Mouse (Mus musculus) neural tube, embryonic 13.5 days (tissue): ENCODE results near the gene Dpep2nb. TPM values are rescaled to one million over a fixed set of nuclear protein-coding genes. Genes with fewer than 3 reads are reported as not detected.
A peak's percentile ranks its signal among the peaks of the same experiment; 100 is the strongest.
"Not testable (repeated sequence)": the region's sequence is repeated elsewhere in the genome, so short reads cannot be mapped to it uniquely, and the experiment has no call there.

Source experiments
- ATAC-seq: fragments of 200-750 bp; cut with Nextera tagmentation; 2 replicates; pipeline ENCODE4 v1.8.0; 2017; ENCODE audit warnings: low read depth, mild to moderate bottlenecking, moderate TSS enrichment, moderate library complexity
- H3K27ac ChIP-seq: fragments of 300-500 bp; sonication (generic); replicated peaks from 2 replicates; pipeline ENCODE4 v1.5.1; 2015; ENCODE audit warnings: moderate library complexity, mild to moderate bottlenecking, inconsistent platforms
- H3K27me3 ChIP-seq: fragments of 300-500 bp; sonication (generic); 2 replicates; pipeline ENCODE4 v1.6.1; 2015; ENCODE audit warnings: mild to moderate bottlenecking, inconsistent platforms
- H3K36me3 ChIP-seq: fragments of 300-500 bp; sonication (generic); 2 replicates; pipeline ENCODE4 v1.6.1; 2015; ENCODE audit warnings: mild to moderate bottlenecking, inconsistent platforms
- H3K4me1 ChIP-seq: fragments of 300-500 bp; sonication (generic); replicated peaks from 2 replicates; pipeline ENCODE4 v1.6.1; 2015; ENCODE audit warnings: inconsistent platforms
- H3K4me2 ChIP-seq: fragments of 300-500 bp; sonication (generic); 2 replicates; pipeline ENCODE4 v1.6.1; 2015; ENCODE audit warnings: inconsistent platforms, mild to moderate bottlenecking, moderate library complexity
- H3K4me3 ChIP-seq: fragments of 300-500 bp; sonication (generic); 2 replicates; pipeline ENCODE4 v1.5.1; 2015; ENCODE audit warnings: mild to moderate bottlenecking, inconsistent platforms
- H3K9ac ChIP-seq: fragments of 300-500 bp; sonication (generic); 2 replicates; pipeline ENCODE4 v1.6.1; 2015; ENCODE audit warnings: moderate library complexity, mild to moderate bottlenecking, inconsistent platforms
- H3K9me3 ChIP-seq: fragments of 300-500 bp; sonication (generic); 2 replicates; pipeline ENCODE4 v1.6.1; 2016; ENCODE audit warnings: inconsistent platforms
- WGBS: fragments of 180-500 bp; shearing (Covaris S2); methylation state at CpG from one replicate; pipeline ENCODE4 v1.1.7; 2015; 5-methylcytosine and 5-hydroxymethylcytosine counted together
- polyA plus RNA-seq: library from polyadenylated mRNA; unstranded; fragments of >200 nt; fragmentation: Nextera tagmentation; extraction: Ambion mirVana; gene quantifications from 2 replicates; pipeline ENCODE4 v1.2.1, GENCODE M21; 2015

The Dpep2nb gene
- polyA plus RNA-seq, 1 experiment from 2014 or later, result 0.24 TPM

- WGBS, result 93% methylated on average over 10 of the region's 10 CpGs
- no peak overlapping the region for H3K4me3 ChIP-seq
- H3K27me3 ChIP-seq, result no peaks in the 10 kb centered on the region
- no peak for ATAC-seq
- no peak overlapping the region for H3K9ac ChIP-seq
- no peak overlapping the region for H3K27ac ChIP-seq
- no peaks in the 10 kb centered on the region for H3K9me3 ChIP-seq
- no peaks in the 10 kb centered on the region for H3K4me1 ChIP-seq
- H3K4me2 ChIP-seq, result no peak overlapping the region
- H3K36me3 ChIP-seq, result peaks cover 23% of the 10 kb centered on the region
Measured at GRCm38 (mm10) chr8:106038721-106039120, 32.9 kb upstream of the Dpep2nb start.

- Histone ChIP-seq H3K9me3 (no peaks in the 10 kb centered on the region), H3K9ac (no peak overlapping the region), H3K36me3 (peaks cover 46% of the 10 kb centered on the region), H3K27me3 (no peaks in the 10 kb centered on the region), H3K4me3 (no peak overlapping the region), H3K27ac (no peak overlapping the region), H3K4me2 (no peak overlapping the region), H3K4me1 (no peaks in the 10 kb centered on the region)
- peak; percentile 67; the same call in 1 of the 2 replicates for ATAC-seq
Measured at GRCm38 (mm10) chr8:106022483-106022882, 16.7 kb upstream of the Dpep2nb start.

GRCm38 (mm10) chr8:106018039-106018438 is 12.3 kb upstream of the Dpep2nb start:
- WGBS, result 93% methylated on average over 3 of the region's 3 CpGs
- Histone ChIP-seq H3K9ac (no peak overlapping the region), H3K4me3 (no peak overlapping the region), H3K4me1 (no peaks in the 10 kb centered on the region), H3K36me3 (peaks cover 40% of the 10 kb centered on the region), H3K9me3 (no peaks in the 10 kb centered on the region), H3K27ac (no peak overlapping the region), H3K4me2 (no peak overlapping the region), H3K27me3 (no peaks in the 10 kb centered on the region)
- ATAC-seq, result no peak

- H3K4me3 ChIP-seq, result no peak overlapping the region
- no peak for ATAC-seq
- H3K9ac ChIP-seq, result no peak overlapping the region
- no peak overlapping the region for H3K4me2 ChIP-seq
- no peaks in the 10 kb centered on the region for H3K27me3 ChIP-seq
- WGBS, result 92% methylated on average over 7 of the region's 7 CpGs
- peaks cover 40% of the 10 kb centered on the region for H3K36me3 ChIP-seq
- H3K9me3 ChIP-seq, result no peaks in the 10 kb centered on the region
- H3K4me1 ChIP-seq, result peaks cover under 1% of the 10 kb centered on the region; the same call in 1 of the 2 replicates
- H3K27ac ChIP-seq, result no peak overlapping the region
Measured at GRCm38 (mm10) chr8:106017130-106017529, 11.4 kb upstream of the Dpep2nb start.

GRCm38 (mm10) chr8:106016284-106016683 is 10.5 kb upstream of the Dpep2nb start:
- no peak overlapping the region for H3K27ac ChIP-seq
- peaks cover 40% of the 10 kb centered on the region for H3K36me3 ChIP-seq
- no peak overlapping the region for H3K4me3 ChIP-seq
- no peak overlapping the region for H3K4me2 ChIP-seq
- H3K4me1 ChIP-seq, result peaks cover 6% of the 10 kb centered on the region; the same call in 1 of the 2 replicates
- no peak for ATAC-seq
- no peaks in the 10 kb centered on the region for H3K27me3 ChIP-seq
- 96% methylated on average over 6 of the region's 6 CpGs for WGBS
- no peak overlapping the region for H3K9ac ChIP-seq
- no peaks in the 10 kb centered on the region for H3K9me3 ChIP-seq

GRCm38 (mm10) chr8:106012203-106012602 is 6.4 kb upstream of the Dpep2nb start:
- ATAC-seq, H3K27ac ChIP-seq, H3K9me3 ChIP-seq, H3K27me3 ChIP-seq: not testable (repeated sequence)
- Histone ChIP-seq H3K9ac (peak overlapping the region; percentile 88), H3K4me1 (peaks cover 21% of the 10 kb centered on the region), H3K36me3 (peaks cover 22% of the 10 kb centered on the region), H3K4me3 (peak overlapping the region; percentile 97), H3K4me2 (peak overlapping the region; percentile 98)
- 82% methylated on average over 8 of the region's 8 CpGs for WGBS

GRCm38 (mm10) chr8:106011643-106011986 is 5.8 kb upstream of the Dpep2nb start, which contains the start of gene Ddx28:
TSS of gene Ddx28 (minus strand) at chr8:106011882.
- no peak for ATAC-seq
- 3% methylated on average over 6 of the region's 6 CpGs for WGBS

GRCm38 (mm10) chr8:106010748-106011642 is 5.2 kb upstream of the Dpep2nb start:
- ATAC-seq, result peak; percentile 95
- Histone ChIP-seq H3K27ac (peak overlapping the region; percentile 67), H3K4me1 (peaks cover 21% of the 10 kb centered on the region), H3K36me3 (peaks cover 13% of the 10 kb centered on the region; the same call in 1 of the 2 replicates), H3K4me2 (peak overlapping the region; percentile 98), H3K27me3 (no peaks in the 10 kb centered on the region), H3K4me3 (peak overlapping the region; percentile 97), H3K9ac (peak overlapping the region; percentile 88), H3K9me3 (no peaks in the 10 kb centered on the region)
- WGBS, result 2% methylated on average over 74 of the region's 74 CpGs

More at GRCm38 (mm10) chr8:106011643-106011986, 5.8 kb upstream of the Dpep2nb start, which contains the start of gene Ddx28:
- H3K27ac ChIP-seq, result peak within 1 kb of the TSS; percentile 67
- peak within 1 kb of the TSS; percentile 88 for H3K9ac ChIP-seq
- H3K4me1 ChIP-seq, result peaks cover 21% of the 10 kb centered on the region
- peak within 1 kb of the TSS; percentile 98 for H3K4me2 ChIP-seq
- no peaks in the 10 kb centered on the region for H3K9me3 ChIP-seq
- peak within 1 kb of the TSS; percentile 97 for H3K4me3 ChIP-seq
- H3K36me3 ChIP-seq, result peaks cover 18% of the 10 kb centered on the region; the same call in 1 of the 2 replicates
- no peaks in the 10 kb centered on the region for H3K27me3 ChIP-seq

GRCm38 (mm10) chr8:106007891-106008290 is 2.1 kb upstream of the Dpep2nb start:
- H3K9me3 ChIP-seq, ATAC-seq, H3K9ac ChIP-seq, H3K4me3 ChIP-seq, H3K27me3 ChIP-seq, H3K27ac ChIP-seq, H3K4me2 ChIP-seq, H3K36me3 ChIP-seq: not testable (repeated sequence)
- 66% methylated on average over 3 of the region's 3 CpGs for WGBS
- peaks cover 21% of the 10 kb centered on the region for H3K4me1 ChIP-seq

- Histone ChIP-seq H3K4me2 (no peak overlapping the region), H3K9ac (no peak overlapping the region), H3K4me1 (peaks cover 20% of the 10 kb centered on the region), H3K4me3 (no peak overlapping the region), H3K27me3 (no peaks in the 10 kb centered on the region), H3K9me3 (no peaks in the 10 kb centered on the region), H3K36me3 (peaks cover 8% of the 10 kb centered on the region; the same call in 1 of the 2 replicates), H3K27ac (no peak overlapping the region)
- WGBS, result 81% methylated on average over 3 of the region's 3 CpGs
- ATAC-seq, result no peak
Measured at GRCm38 (mm10) chr8:106007135-106007534, 1.4 kb upstream of the Dpep2nb start.

- Histone ChIP-seq H3K27me3 (no peaks in the 10 kb centered on the region), H3K9me3 (no peaks in the 10 kb centered on the region), H3K36me3 (peaks cover 8% of the 10 kb centered on the region; the same call in 1 of the 2 replicates), H3K4me2 (no peak overlapping the region), H3K9ac (no peak overlapping the region), H3K4me1 (peaks cover 14% of the 10 kb centered on the region), H3K4me3 (no peak overlapping the region), H3K27ac (no peak overlapping the region)
- no peak for ATAC-seq
- 84% methylated on average over 4 of the region's 4 CpGs for WGBS
Measured at GRCm38 (mm10) chr8:106006413-106006812, 638 bp upstream of the Dpep2nb start.

- ATAC-seq, result no peak
- H3K36me3 ChIP-seq, result peaks cover 8% of the 10 kb centered on the region; the same call in 1 of the 2 replicates
- WGBS, result 79% methylated on average over 8 of the region's 8 CpGs
- H3K4me3 ChIP-seq, result no peak overlapping the region
- H3K27me3 ChIP-seq, result no peaks in the 10 kb centered on the region
- no peak overlapping the region for H3K27ac ChIP-seq
- H3K9ac ChIP-seq, result no peak overlapping the region
- H3K4me1 ChIP-seq, result peaks cover 3% of the 10 kb centered on the region
- no peak overlapping the region for H3K4me2 ChIP-seq
- H3K9me3 ChIP-seq, result no peaks in the 10 kb centered on the region
Measured at GRCm38 (mm10) chr8:106004538-106005207, 1.1 kb downstream of the Dpep2nb start.
